Mouse (Mus musculus) T-cell, adult 2 months (primary cell): ENCODE results near the gene Larp4.
"Not testable (repeated sequence)": the region's sequence is repeated elsewhere in the genome, so short reads cannot be mapped to it uniquely, and the experiment has no call there.

Experiments
- DNase-seq: peaks from one replicate; pipeline ENCODE4 v3.0.0; 2022; ENCODE audit warnings: low spot score

Gene Larp4

GRCm38 (mm10) chr15:99969765-99970164, at the start of gene Larp4:
TSS of gene Larp4 (plus strand) at chr15:99970065.
- not testable (repeated sequence) for DNase-seq

- DNase-seq = no peak
These were observed 38.6 kb upstream of the Larp4 start for GRCm38 (mm10) chr15:99931231-99931630.

- no peak for DNase-seq
These were observed 35.4 kb upstream of the Larp4 start for GRCm38 (mm10) chr15:99934501-99934900.

- no peak for DNase-seq
These were observed 33.2 kb upstream of the Larp4 start for GRCm38 (mm10) chr15:99936659-99937058.

GRCm38 (mm10) chr15:99937841-99938240, 32.0 kb upstream of the Larp4 start:
- no peak for DNase-seq

- no peak for DNase-seq
These were observed 29.4 kb upstream of the Larp4 start for GRCm38 (mm10) chr15:99940426-99940825.

GRCm38 (mm10) chr15:99940970-99941630, 28.8 kb upstream of the Larp4 start:
- no peak for DNase-seq

- DNase-seq = no peak
These were observed 14.5 kb upstream of the Larp4 start for GRCm38 (mm10) chr15:99955324-99955723.

- DNase-seq = no peak
These were observed 4.6 kb upstream of the Larp4 start for GRCm38 (mm10) chr15:99965103-99965775.

- no peak for DNase-seq
These were observed 2.9 kb upstream of the Larp4 start, which contains the start of gene Fam186a for GRCm38 (mm10) chr15:99966961-99967360. TSS of gene Fam186a (minus strand) at chr15:99967061.

- no peak for DNase-seq
These were observed 741 bp downstream of the Larp4 start for GRCm38 (mm10) chr15:99970606-99971005.

- peak; percentile 97 for DNase-seq
These were observed 2.6 kb downstream of the Larp4 start for GRCm38 (mm10) chr15:99972361-99972988.

GRCm38 (mm10) chr15:99972989-99973911, 3.4 kb downstream of the Larp4 start:
- peak; percentile 17 for DNase-seq

GRCm38 (mm10) chr15:99974476-99975220, 4.8 kb downstream of the Larp4 start:
- no peak for DNase-seq

- DNase-seq = not testable (repeated sequence)
These were observed 6.3 kb downstream of the Larp4 start for GRCm38 (mm10) chr15:99976121-99976520.

- DNase-seq = no peak
These were observed 9.4 kb downstream of the Larp4 start for GRCm38 (mm10) chr15:99979266-99979665.

- no peak for DNase-seq
These were observed 9.8 kb downstream of the Larp4 start for GRCm38 (mm10) chr15:99979715-99980114.

- DNase-seq = no peak
These were observed 23.2 kb downstream of the Larp4 start for GRCm38 (mm10) chr15:99993100-99993499.

GRCm38 (mm10) chr15:99997114-99997804, 27.4 kb downstream of the Larp4 start:
- DNase-seq = no peak

GRCm38 (mm10) chr15:99999390-99999789, 29.5 kb downstream of the Larp4 start:
- DNase-seq = no peak
